Mouse (Mus musculus) cerebellum, postnatal 10 days (tissue): Measurements from ENCODE around the gene Bloc1s3.

ENCODE experiments used
- DNase-seq, 2 experiments: peaks; one replicate each; pipeline ENCODE4 v3.0.0; 2021; ENCODE audit warnings: mixed read lengths in 2 of 2

The Bloc1s3 gene

DNA sequence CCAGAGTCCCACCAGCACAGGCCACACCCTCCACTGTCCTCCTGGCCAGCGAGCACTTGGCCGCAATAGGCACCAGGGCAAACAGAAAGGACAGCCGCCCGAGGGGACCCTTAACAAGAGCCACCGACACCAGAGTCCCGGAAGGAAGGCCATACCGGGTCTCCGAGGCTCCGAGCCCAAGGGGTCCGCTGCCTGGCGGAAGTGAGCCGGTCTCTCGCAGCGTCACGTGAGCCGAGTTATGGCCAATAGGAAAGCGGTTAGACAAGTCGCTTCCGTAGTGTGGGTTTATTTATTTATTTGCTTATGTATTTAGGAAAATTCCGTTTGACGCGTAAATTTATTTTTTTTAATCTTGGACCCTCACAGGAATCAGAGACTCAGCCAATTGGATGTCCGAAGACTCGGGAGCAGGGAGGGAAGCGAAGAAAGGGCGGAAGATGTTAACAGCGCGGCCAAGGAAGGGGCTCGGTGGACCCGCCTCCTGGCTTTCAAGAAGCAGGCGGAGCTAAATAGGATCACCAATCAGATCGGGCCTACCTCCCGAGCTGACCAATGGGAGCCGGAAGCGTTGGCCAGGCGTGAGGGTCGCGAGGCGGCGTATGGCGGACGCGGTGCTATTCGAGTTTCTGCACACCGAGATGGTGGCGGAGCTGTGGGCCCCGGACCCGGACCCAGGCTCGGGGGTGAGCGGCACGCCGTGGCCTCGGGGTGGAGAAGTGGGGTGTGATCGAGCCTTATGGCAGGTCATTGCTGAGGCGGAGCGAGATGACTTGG is at the start of gene Bloc1s3, which contains the start of gene Trappc6a:
Gene Bloc1s3 (minus strand): TSS at position 218 of the 774 bp plus-strand sequence.
Gene Trappc6a (plus strand): TSS at position 246 of the 774 bp plus-strand sequence.
- peak; percentile 96 for DNase-seq

DNA sequence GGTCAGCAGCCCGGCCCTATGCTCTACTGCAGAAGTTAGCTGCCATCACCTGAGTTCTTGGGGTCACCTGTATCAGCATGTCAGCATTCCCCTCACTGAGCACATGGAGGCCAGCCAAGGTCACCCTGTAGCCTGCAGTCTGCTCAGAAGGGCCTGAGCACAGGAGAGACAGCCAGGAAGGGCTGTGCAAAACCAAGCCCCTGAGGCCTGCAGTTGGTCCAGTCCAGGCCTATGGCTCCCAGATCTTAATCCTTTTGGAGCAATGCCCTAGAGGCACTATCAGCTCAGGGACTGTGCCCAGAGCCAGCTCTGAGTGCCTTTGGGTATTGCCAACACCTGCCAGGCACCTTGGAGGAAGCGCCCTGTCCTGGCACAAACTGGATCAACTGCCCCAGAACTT is 48.9 kb upstream of the Bloc1s3 start:
- DNase-seq = peak; percentile 28 to 34

DNA sequence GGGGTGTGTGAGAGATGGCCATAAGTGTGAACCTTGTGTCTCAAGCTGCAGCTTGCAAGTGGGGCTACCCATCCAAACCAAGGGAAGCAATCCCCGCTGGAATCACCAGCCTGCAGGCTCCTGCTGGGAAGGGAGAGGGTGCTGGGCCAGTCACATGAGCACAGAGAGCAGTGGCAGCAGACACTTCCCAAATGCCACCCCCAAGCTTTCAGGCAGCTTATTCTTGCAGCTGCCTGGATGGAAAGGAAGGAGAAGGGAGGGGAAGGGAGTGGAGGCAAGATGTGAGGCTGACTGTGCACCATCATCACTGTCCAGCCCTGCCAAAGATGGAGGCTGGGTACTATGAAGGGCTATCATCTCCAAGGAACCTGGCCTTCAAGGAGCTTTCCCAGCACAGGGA is 46.0 kb upstream of the Bloc1s3 start:
- no peak for DNase-seq

DNA sequence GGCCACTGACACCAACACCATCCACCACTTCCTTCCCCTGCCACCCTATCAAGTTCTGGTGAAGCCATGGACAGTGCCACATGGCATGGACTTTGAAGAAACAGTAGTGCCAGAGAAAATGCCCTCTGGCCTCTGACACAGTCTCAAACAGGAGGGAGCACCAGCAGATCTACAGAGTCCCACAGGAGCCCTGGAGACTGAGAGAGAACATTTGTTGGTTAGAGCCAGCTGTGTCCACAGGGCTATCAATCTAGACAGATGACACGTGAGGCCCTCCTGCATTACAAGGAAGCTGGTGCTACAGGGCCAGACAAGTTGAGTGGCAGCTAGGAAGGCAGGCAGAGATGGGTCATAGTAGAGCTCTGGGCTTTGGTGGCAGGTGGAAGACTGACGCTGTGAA is 44.3 kb upstream of the Bloc1s3 start:
- DNase-seq = no peak

DNA sequence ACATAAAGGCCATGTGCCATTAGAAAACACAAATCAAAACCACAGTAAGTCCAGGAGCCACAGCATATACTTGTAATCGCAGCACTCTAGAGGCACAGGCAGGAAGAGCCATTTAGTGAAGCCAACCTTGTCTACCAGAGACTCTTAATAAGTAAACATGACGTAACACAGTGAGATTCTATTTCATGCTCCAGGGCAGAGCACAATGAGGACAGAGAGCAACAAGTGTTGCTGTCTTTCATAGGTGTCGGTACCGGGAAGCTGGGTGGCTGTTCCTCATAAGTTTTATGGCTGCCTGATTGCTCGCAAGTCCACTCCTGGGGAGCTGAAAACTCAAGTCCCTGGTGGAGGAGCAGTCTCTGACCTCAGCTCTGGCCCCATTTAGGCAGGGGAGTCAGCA is 43.5 kb upstream of the Bloc1s3 start:
- no peak for DNase-seq

DNA sequence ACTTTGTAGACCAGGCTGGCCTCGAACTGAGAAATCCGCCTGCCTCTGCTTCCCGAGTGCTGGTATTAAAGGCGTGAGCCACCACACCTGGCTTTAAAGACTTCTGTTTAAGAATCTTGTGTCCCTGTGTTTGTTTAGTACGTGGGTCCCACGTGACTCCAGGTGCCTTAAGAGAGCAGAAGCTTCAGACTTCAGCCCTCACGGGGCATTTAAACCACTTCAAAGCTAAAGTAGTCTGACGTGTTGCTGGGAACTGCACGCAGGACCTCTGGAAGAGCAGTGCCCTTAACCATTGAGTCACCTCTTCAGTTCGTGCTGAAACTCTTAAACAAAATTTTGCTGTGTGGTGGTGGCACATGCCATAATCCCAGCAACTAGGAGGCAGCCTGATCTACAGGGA is 41.2 kb upstream of the Bloc1s3 start:
- no peak for DNase-seq

DNA sequence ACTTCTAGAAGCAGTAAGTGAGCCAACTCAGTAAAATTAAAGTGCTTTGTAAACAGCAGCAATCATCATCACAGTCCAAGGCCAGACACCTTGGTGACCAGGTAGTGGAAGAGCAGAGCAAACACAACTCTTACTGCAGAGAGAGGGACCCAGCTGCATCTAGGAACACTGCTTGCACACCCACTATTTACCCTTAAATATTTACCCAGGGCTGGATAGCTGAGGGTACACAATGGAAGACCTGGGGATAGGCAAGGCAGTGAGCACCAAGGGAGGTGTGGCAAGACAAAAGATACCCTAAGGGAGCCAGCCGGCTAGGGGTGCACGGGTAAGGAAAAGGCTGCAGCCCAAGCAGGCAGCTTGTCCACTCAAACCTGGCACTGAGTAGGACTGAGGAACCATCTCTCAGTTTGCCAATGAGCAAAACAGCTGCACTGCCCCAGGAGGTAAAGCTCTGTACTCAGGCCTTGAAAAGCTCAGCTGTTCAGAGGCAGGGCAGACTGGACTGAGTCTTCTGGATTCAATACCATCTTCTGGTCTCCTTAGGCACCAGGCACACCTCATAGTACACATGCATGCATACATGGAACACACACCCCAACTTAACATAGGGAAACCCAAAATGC is 39.3 kb upstream of the Bloc1s3 start:
- no peak for DNase-seq

DNA sequence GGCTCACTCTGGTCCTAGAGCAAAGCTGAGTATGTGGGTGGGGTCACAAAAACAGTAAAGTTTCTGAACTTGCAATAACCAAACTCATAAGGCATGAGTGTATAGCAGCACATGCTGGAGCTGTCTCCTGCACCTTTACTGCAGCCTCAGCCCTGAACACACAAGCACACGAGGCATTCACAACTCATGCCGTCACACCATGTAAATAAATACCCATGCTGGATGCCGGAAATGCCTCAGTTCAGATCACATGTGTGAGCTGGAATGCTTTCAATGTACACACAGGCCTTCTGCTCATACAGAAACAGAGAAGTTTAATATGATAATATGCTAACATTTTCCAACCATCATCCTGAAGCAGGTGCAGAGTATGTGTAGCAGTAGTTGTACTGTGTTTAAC is 37.8 kb upstream of the Bloc1s3 start:
- DNase-seq = no peak

DNA sequence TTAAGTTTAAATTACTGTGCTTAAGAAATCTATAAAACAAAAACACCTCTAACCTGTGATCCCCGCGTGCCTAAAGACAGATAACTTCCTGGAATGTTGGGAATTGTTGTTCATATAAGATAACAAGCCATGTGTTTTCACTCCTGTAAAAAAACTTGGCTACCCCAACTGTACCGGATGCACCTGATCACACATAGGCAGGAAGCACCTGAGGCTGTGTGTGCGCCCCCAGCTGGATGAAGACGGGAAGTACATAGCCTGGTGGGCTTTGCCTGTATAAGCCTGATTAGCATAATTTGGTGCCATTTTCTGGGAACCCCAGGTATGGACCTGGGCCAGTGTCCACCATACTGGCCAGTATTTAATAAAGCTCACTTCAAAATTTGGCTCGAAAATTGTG is 35.4 kb upstream of the Bloc1s3 start:
- peak in 1 of 2 experiments; percentile 56 for DNase-seq

DNA sequence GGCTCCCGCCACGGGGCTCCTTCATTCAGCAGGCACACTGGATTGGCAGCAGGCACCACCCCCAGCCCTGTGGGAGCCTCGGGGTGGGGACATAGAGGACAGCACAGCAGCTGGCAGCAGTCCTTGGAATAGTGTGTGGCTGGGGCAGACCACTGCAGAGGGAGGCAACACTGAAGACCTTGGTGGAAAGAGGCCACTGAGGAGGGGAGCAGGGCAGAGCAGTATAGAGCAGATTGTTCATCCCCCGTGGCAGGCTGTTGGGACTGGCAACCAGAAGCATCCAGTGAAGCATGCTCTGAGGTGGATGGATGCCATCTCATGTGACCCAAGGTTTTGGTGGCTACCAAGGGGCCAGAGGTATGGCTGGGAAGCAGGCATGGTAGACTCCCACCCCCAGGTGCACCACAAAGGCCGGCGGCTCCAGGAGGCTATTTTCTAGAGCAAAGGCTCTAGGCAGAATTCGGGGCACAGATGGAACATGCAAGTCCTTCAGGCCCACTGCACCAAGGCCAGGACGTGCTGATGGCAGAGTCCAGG is 34.1 kb upstream of the Bloc1s3 start:
- DNase-seq = peak; percentile 82 to 89

DNA sequence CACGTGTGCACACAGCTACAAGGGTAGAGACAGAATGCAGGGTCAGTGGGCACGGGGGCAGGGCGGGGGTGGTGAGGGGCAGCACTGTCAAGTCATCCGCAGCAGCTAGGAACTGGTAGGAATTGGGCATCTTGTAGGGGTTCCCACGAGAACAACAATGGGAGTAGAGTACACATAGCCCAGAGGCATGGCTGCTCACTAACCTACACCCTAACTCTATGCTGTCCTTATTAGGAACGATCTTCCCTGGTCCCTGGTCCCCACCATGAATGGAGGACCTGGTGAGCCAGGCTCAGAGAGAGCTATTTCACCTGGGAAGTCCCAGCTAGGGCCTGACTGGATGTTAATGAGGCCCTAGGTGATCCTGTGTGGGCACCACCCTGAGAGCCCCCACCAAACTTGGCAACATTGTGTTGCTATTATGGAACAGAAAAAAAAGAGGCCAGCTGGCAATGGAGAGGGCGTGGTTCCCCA is 33.6 kb upstream of the Bloc1s3 start:
- DNase-seq = peak in 1 of 2 experiments; percentile 44

DNA sequence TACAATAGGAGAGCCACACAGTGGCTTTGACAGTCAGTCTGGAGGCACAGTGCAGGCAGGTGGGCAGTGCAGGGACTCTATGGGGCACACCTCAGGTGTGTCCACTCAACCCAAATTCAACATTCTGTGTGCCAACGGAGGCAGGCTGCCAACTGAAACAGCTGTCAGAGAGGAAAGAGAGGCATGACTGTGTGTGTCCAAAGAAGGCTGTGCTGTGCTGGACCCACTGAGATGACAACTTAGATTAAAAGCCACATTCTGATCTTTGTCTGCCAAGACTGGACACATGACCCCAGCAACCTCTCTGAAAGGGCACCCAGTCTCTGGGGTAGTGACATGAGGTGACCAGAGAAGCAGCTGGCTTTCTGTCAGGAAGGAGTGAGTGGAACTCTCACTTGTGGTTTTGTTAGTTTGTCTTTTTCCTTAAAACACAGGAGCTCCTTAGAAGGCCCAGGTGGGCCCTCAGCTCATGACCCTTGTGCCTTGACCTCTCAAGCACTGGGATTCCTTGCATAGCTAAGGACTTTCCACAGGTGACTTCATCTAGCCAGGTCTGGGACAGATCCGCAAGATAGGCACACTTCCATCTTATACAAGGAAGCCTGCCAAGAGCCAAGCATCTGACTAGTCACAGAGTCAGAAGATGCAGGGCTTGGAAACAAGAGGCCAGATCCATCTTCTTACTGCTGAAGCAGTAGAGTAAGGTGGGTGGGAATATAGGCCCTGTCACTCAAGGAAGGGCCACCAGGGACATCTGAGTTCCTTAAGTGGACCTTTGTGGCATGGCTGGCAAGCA is 32.8 kb upstream of the Bloc1s3 start:
- peak; percentile 65 for DNase-seq

DNA sequence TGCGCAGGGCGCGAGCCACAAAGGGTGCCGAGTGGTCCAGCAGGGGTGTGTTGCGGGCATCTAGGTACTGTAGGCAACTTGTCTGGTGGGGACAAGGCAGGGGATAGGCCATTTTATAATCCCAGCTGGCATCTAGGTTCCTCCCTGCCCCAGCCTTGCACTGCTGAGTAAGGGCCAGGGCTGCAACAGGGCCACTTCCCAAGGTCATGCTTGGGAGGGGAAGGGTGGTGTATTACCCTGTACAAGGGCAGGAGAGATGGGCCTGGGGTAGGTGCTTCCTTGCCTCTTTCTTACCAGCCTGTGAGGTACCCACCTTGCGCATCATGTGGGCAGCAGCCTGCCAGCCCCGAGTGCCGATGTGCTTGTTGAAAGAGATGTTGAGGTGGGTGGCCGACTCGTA is 26.5 kb upstream of the Bloc1s3 start:
- DNase-seq = no peak

DNA sequence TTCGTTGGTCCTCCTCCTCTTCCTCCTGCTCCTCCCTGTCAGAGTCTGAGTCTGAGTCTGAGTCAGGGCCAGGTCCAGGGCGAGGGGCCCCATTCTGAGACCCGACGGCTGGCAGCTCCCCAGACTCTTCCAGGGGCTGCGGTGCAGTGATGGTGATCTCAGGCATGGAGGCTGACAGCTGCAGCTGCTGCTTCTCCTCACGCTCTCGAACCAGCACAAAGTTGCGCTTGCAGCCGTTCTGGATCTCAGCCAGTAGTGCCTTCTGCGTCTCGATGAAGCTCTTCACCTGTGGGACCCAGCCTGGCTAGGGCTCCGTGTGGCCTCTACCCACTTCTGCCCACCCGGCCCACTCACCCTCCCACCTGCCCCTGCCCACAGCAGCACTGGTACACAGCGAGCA is 24.1 kb upstream of the Bloc1s3 start:
- DNase-seq = peak in 1 of 2 experiments; percentile 46

DNA sequence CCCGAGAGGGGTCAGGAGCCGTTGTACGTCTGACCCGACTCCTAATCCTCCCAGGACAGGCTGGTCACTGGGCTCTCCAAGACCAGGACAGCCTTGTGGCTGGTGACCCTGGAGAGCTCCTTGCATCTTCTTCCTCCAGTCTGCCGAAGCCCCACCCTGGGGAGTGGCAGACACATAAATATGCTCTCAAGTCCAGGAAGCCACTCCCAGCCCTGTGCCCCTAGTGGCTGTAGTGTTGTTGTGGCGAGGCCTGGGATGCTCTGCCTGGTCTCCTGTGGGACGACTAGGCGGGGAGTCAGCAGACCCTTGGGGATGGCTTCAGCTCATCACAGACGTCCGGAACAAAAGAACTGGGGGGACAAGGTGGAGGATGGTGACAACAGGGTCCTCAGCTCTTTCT is 22.9 kb upstream of the Bloc1s3 start:
- no peak for DNase-seq

DNA sequence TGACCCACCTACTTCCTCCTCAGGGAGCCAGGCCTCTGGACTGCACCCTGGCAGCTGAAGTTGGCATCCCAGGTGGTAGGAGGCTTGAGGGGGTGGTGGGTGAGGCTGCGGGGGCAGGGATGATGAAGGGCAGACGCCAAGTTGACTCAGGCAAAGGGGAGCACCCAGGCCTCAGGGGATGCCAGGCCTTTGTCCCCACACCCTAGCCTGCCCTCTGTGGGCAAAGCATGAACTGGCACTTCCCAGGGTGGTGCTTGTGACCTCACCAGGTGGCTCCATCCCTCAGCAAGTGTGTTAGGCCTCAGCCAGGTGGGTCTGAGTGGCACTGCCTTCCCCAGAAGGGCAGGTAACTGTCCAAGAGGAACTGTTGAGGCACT is 16.9 kb upstream of the Bloc1s3 start:
- DNase-seq = peak in 1 of 2 experiments; percentile 16

DNA sequence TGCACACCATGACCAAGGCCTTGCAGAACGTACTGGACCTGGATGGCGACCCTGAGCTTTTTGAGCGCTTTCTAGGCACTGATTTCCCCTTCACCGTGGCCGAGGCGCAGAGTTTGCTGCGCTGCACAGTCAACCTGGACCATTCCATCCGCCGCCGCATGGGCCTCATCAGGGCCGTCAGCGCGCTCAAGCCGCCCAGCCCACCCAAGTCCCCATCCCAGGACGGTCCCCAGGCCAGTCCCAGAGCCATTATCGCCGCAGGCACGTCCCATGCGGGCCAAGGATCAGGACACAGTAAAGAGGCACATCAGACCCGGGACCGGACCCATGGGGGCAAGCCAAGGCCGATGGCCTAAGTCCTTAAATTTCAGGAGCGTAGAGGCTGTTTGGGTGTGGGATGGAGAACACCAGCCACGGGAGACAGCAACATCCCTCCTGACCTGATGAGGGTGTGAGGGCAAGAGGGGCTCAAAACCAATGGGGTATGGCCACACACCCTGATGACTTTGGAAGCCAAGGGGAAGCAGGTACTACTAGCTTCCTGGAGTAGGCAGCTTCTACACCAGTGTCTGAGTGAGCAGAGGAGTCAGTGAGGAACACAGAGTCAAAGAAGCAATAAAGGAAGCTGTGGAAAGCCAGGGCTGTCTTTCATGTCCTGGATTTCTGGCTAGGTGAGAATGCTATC is 16.4 kb upstream of the Bloc1s3 start:
- no peak for DNase-seq

DNA sequence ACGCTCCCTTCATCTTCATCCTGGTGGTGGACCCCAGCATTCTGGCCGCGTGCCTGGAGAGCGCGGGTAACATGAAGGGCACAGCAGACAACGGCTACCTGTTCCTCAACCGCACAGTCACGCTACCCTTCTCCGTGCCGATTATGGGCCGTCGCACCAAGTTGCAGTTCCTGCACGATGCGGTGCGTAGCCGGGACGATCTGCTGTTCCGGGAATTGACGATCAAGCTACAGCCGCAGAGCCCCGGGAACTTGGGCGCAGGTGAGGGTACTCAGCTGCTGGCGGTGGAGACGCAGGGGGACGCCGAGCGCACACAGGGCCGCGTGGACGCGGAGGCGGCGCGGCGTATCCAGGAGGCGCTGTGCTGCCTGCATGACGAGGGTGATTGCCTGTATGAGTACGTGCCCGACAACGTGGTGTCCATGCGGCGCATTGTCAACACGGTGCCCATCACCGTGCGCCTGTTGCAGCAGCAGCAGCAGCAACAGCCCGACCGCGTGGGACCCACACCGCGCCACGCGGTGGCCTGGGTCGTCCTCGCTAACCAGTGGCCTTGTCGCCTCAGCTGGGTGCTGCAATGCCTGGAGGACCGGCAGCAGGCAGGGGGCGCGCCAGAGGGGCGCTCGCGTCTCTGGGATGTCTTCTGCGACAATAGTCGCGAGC is 15.7 kb upstream of the Bloc1s3 start:
- peak; percentile 67 to 72 for DNase-seq

DNA sequence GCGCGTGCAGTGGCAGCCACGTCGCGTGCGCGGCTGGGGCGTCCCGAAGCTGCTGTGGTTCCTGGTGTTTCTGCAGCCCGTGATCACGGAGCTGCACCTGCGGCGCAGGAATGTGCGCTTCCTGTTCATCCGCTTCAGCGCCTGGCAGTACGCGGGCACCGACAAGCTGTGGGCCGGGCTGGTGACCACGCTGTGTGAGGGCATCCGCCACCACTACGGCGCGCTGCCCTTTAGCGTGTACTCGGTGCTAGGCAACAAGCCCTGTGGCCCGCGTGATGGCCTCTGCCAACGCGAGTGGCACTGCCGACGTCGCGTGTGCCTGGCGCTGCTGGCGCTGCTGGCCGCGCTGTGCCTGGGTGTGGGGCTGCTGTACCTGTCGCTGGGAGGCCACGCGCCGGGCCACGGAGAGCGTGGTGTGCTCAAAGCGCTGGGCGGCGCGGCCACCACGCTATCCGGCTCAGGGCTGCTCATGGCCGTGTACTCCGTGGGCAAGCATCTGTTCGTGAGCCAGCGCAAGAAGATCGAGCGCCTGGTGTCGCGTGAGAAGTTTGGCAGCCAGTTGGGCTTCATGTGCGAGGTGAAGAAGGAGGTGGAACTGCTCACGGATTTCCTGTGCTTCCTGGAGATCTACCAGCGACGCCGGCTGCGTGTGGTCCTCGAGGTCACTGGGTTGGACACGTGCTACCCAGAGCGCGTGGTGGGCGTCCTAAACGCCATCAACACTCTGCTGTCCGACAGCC is 15.0 kb upstream of the Bloc1s3 start:
- peak; percentile 55 to 58 for DNase-seq

DNA sequence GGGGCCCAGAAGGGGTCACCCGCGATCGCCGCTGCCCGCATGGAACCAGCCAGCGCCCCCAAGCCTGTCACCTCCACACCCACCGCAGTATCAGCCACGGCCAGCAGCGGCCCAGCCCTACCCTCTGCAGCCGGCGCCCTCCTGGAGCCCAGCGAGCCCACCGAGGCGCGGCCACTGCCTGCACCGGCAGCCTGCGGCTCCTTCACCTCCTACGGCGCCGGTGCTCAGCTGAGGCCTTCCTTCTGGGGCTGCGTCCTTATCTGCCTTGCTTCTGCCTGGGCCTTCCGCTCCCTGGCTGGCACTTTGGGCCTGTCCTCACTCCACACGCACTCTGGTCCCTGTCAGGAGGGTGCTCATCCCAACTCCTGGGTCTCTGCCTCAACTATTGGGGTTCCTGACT is 11.9 kb upstream of the Bloc1s3 start:
- DNase-seq = peak in 1 of 2 experiments; percentile 13
